Mouse (Mus musculus): ENCODE results near the gene Tbx3. TPM values are rescaled to one million over a fixed set of nuclear protein-coding genes. Genes with fewer than 3 reads are reported as not detected.

Gene Tbx3
- polyA plus RNA-seq, 1 experiment from 2014 or later = 22.6 TPM

- DNase-seq (ENCODE audit: low spot score) (no peak), ATAC-seq (ENCODE audit: low read depth) (no peak)
- Histone ChIP-seq H3K9me3 (ENCODE audit: control insufficient read depth, low read length) (no peaks in the 10 kb centered on the region), H3K4me1 (ENCODE audit: control insufficient read depth, insufficient read depth, low read length) (peaks cover 3% of the 10 kb centered on the region; the same call in 1 of the 2 replicates), H3K4me3 (ENCODE audit: low read depth, low read length) (peak overlapping the region; percentile 51), H3K27me3 (replicated peaks; ENCODE audit: control insufficient read depth, insufficient read depth, low read length) (peaks cover 65% of the 10 kb centered on the region), H3K4me2 (ENCODE audit: low read depth, low read length) (peak overlapping the region; percentile 93), H3K27ac (replicated peaks; ENCODE audit: low read depth, low read length) (peak overlapping the region; percentile 72; the same call in 1 of the 2 replicates), H3K9ac (ENCODE audit: low read depth, low read length) (peak overlapping the region; percentile 90), H3K36me3 (ENCODE audit: control insufficient read depth, insufficient read depth, low read length) (peaks cover 65% of the 10 kb centered on the region)
- 33% methylated on average over 5 of the region's 5 CpGs for WGBS
These were observed 8.0 kb downstream of the Tbx3 start for GRCm38 (mm10) chr5:119678516-119678915.

- peak overlapping the region; percentile 93 for H3K4me2 ChIP-seq (ENCODE audit: low read depth, low read length)
- H3K9ac ChIP-seq (ENCODE audit: low read depth, low read length) = peak overlapping the region; percentile 90; the same call in 1 of the 2 replicates
- H3K27ac ChIP-seq (replicated peaks; ENCODE audit: low read depth, low read length) = peak overlapping the region; percentile 72; the same call in 1 of the 2 replicates
- peaks cover 65% of the 10 kb centered on the region for H3K36me3 ChIP-seq (ENCODE audit: control insufficient read depth, insufficient read depth, low read length)
- peak overlapping the region; percentile 51 for H3K4me3 ChIP-seq (ENCODE audit: low read depth, low read length)
- ATAC-seq (ENCODE audit: low read depth) = no peak
- DNase-seq (ENCODE audit: low spot score) = no peak
- peaks cover 68% of the 10 kb centered on the region for H3K27me3 ChIP-seq (replicated peaks; ENCODE audit: control insufficient read depth, insufficient read depth, low read length)
- no peaks in the 10 kb centered on the region for H3K9me3 ChIP-seq (ENCODE audit: control insufficient read depth, low read length)
- peaks cover 3% of the 10 kb centered on the region; the same call in 1 of the 2 replicates for H3K4me1 ChIP-seq (ENCODE audit: control insufficient read depth, insufficient read depth, low read length)
These were observed 8.6 kb downstream of the Tbx3 start for GRCm38 (mm10) chr5:119679084-119679483.

- peak overlapping the region; percentile 88 for H3K27ac ChIP-seq (replicated peaks; ENCODE audit: low read depth, low read length)
- peaks cover 68% of the 10 kb centered on the region for H3K27me3 ChIP-seq (replicated peaks; ENCODE audit: control insufficient read depth, insufficient read depth, low read length)
- ATAC-seq (ENCODE audit: low read depth) (no peak), DNase-seq (ENCODE audit: low spot score) (no peak)
- peak overlapping the region; percentile 63 for H3K4me2 ChIP-seq (ENCODE audit: low read depth, low read length)
- H3K36me3 ChIP-seq (ENCODE audit: control insufficient read depth, insufficient read depth, low read length) = peaks cover 62% of the 10 kb centered on the region
- peak overlapping the region; percentile 74 for H3K9ac ChIP-seq (ENCODE audit: low read depth, low read length)
- peaks cover 3% of the 10 kb centered on the region; the same call in 1 of the 2 replicates for H3K4me1 ChIP-seq (ENCODE audit: control insufficient read depth, insufficient read depth, low read length)
- 30% methylated on average over 10 of the region's 10 CpGs for WGBS
- H3K9me3 ChIP-seq (ENCODE audit: control insufficient read depth, low read length) = no peaks in the 10 kb centered on the region
- peak overlapping the region; percentile 40 for H3K4me3 ChIP-seq (ENCODE audit: low read depth, low read length)
These were observed 9.3 kb downstream of the Tbx3 start for GRCm38 (mm10) chr5:119679614-119680328.

GRCm38 (mm10) chr5:119680329-119681010 lies 10.0 kb downstream of the Tbx3 start:
- peak overlapping the region; percentile 74 for H3K9ac ChIP-seq (ENCODE audit: low read depth, low read length)
- H3K4me2 ChIP-seq (ENCODE audit: low read depth, low read length) = peak overlapping the region; percentile 63
- H3K4me3 ChIP-seq (ENCODE audit: low read depth, low read length) = peak overlapping the region; percentile 40
- no peak for DNase-seq (ENCODE audit: low spot score)
- H3K9me3 ChIP-seq (ENCODE audit: control insufficient read depth, low read length) = no peaks in the 10 kb centered on the region
- peaks cover 70% of the 10 kb centered on the region for H3K27me3 ChIP-seq (replicated peaks; ENCODE audit: control insufficient read depth, insufficient read depth, low read length)
- peaks cover 58% of the 10 kb centered on the region for H3K36me3 ChIP-seq (ENCODE audit: control insufficient read depth, insufficient read depth, low read length)
- peak; percentile 24; the same call in 1 of the 2 replicates for ATAC-seq (ENCODE audit: low read depth)
- WGBS = 15% methylated on average over 34 of the region's 62 CpGs
- H3K27ac ChIP-seq (replicated peaks; ENCODE audit: low read depth, low read length) = peak overlapping the region; percentile 88
- peaks cover 3% of the 10 kb centered on the region; the same call in 1 of the 2 replicates for H3K4me1 ChIP-seq (ENCODE audit: control insufficient read depth, insufficient read depth, low read length)

- Histone ChIP-seq H3K27ac (replicated peaks; ENCODE audit: low read depth, low read length) (peak overlapping the region; percentile 88), H3K27me3 (replicated peaks; ENCODE audit: control insufficient read depth, insufficient read depth, low read length) (peaks cover 74% of the 10 kb centered on the region), H3K36me3 (ENCODE audit: control insufficient read depth, insufficient read depth, low read length) (peaks cover 50% of the 10 kb centered on the region), H3K4me1 (ENCODE audit: control insufficient read depth, insufficient read depth, low read length) (no peaks in the 10 kb centered on the region; the same call in 1 of the 2 replicates), H3K4me2 (ENCODE audit: low read depth, low read length) (peak overlapping the region; percentile 63), H3K9me3 (ENCODE audit: control insufficient read depth, low read length) (no peaks in the 10 kb centered on the region), H3K9ac (ENCODE audit: low read depth, low read length) (peak overlapping the region; percentile 74), H3K4me3 (ENCODE audit: low read depth, low read length) (peak overlapping the region; percentile 40)
- DNase-seq (ENCODE audit: low spot score) (no peak), ATAC-seq (ENCODE audit: low read depth) (no peak)
- WGBS = 27% methylated on average over 8 of the region's 8 CpGs
These were observed 10.8 kb downstream of the Tbx3 start for GRCm38 (mm10) chr5:119681011-119681832.

- H3K4me3 ChIP-seq (ENCODE audit: low read depth, low read length) = peak overlapping the region; percentile 40
- H3K4me1 ChIP-seq (ENCODE audit: control insufficient read depth, insufficient read depth, low read length) = peaks cover 1% of the 10 kb centered on the region; the same call in 1 of the 2 replicates
- peak overlapping the region; percentile 74 for H3K9ac ChIP-seq (ENCODE audit: low read depth, low read length)
These were observed 11.4 kb downstream of the Tbx3 start for GRCm38 (mm10) chr5:119681833-119682210.

GRCm38 (mm10) chr5:119682646-119683515 lies 12.4 kb downstream of the Tbx3 start:
- H3K27me3 ChIP-seq (replicated peaks; ENCODE audit: control insufficient read depth, insufficient read depth, low read length) = peaks cover 77% of the 10 kb centered on the region
- H3K9me3 ChIP-seq (ENCODE audit: control insufficient read depth, low read length) = no peaks in the 10 kb centered on the region
- H3K4me3 ChIP-seq (ENCODE audit: low read depth, low read length) = peak overlapping the region; percentile 40
- WGBS = 10% methylated on average over 37 of the region's 40 CpGs
- H3K4me2 ChIP-seq (ENCODE audit: low read depth, low read length) = peak overlapping the region; percentile 63
- peaks cover 6% of the 10 kb centered on the region; the same call in 1 of the 2 replicates for H3K4me1 ChIP-seq (ENCODE audit: control insufficient read depth, insufficient read depth, low read length)
- H3K36me3 ChIP-seq (ENCODE audit: control insufficient read depth, insufficient read depth, low read length) = peaks cover 34% of the 10 kb centered on the region
- peak overlapping the region; percentile 74 for H3K9ac ChIP-seq (ENCODE audit: low read depth, low read length)
- no peak for DNase-seq (ENCODE audit: low spot score)
- no peak for ATAC-seq (ENCODE audit: low read depth)
- H3K27ac ChIP-seq (replicated peaks; ENCODE audit: low read depth, low read length) = peak overlapping the region; percentile 88

More at GRCm38 (mm10) chr5:119681833-119682210, 11.4 kb downstream of the Tbx3 start:
- ATAC-seq (ENCODE audit: low read depth) (no peak), DNase-seq (ENCODE audit: low spot score) (no peak)
- H3K9me3 ChIP-seq (ENCODE audit: control insufficient read depth, low read length) = no peaks in the 10 kb centered on the region
- H3K4me2 ChIP-seq (ENCODE audit: low read depth, low read length) = peak overlapping the region; percentile 63
- peaks cover 45% of the 10 kb centered on the region for H3K36me3 ChIP-seq (ENCODE audit: control insufficient read depth, insufficient read depth, low read length)
- H3K27ac ChIP-seq (replicated peaks; ENCODE audit: low read depth, low read length) = peak overlapping the region; percentile 88
- 18% methylated on average over 4 of the region's 4 CpGs for WGBS
- peaks cover 75% of the 10 kb centered on the region for H3K27me3 ChIP-seq (replicated peaks; ENCODE audit: control insufficient read depth, insufficient read depth, low read length)
